Mouse (Mus musculus) brown adipose tissue, adult 24 weeks (tissue): ENCODE results near the gene Agmo. TPM values are rescaled to one million over a fixed set of nuclear protein-coding genes. Genes with fewer than 3 reads are reported as not detected.

Experiments used
- H3K27ac ChIP-seq: fragments of 200-500 bp; replicated peaks from 2 replicates; pipeline ENCODE4 v1.5.1; 2012; ENCODE audit warnings: low read depth, mild to moderate bottlenecking, low read length
- H3K4me1 ChIP-seq: fragments of 200-500 bp; 2 replicates; pipeline ENCODE4 v1.6.1; 2012; ENCODE audit warnings: low read length, mixed read lengths; ENCODE audit not compliant: control insufficient read depth, insufficient read depth, insufficient read length
- H3K4me3 ChIP-seq: fragments of 200-500 bp; 2 replicates; pipeline ENCODE4 v1.5.1; 2012; ENCODE audit warnings: low read depth, mild to moderate bottlenecking, low read length, moderate library complexity; ENCODE audit not compliant: insufficient read depth
- polyA plus RNA-seq: library from polyadenylated mRNA; stranded (reverse); fragments of >200 nt; gene quantifications from 2 replicates; pipeline ENCODE4 v1.2.4, GENCODE M21; 2012; ENCODE audit not compliant: missing spikeins, insufficient read depth, insufficient read length

Gene Agmo
- 62.1 and 64.0 TPM in 2 replicates for polyA plus RNA-seq

GRCm38 (mm10) chr12:37241566-37242021 is at the start of gene Agmo:
Gene Agmo (plus strand): TSS chr12:37241641.
- H3K4me3 ChIP-seq, result peak within 1 kb of the TSS; percentile 81
- H3K27ac ChIP-seq, result peak within 1 kb of the TSS; percentile 91

GRCm38 (mm10) chr12:37231119-37231518 is 10.3 kb upstream of the Agmo start:
- Histone ChIP-seq H3K4me1 (no peaks in the 10 kb centered on the region), H3K4me3 (no peak overlapping the region), H3K27ac (no peak overlapping the region)

More at GRCm38 (mm10) chr12:37241566-37242021, at the start of gene Agmo:
- H3K4me1 ChIP-seq, result no peaks in the 10 kb centered on the region

- peak overlapping the region; percentile 81 for H3K4me3 ChIP-seq
- H3K4me1 ChIP-seq, result no peaks in the 10 kb centered on the region
- peak overlapping the region; percentile 91 for H3K27ac ChIP-seq
Measured at GRCm38 (mm10) chr12:37240975-37241565, 371 bp upstream of the Agmo start.

GRCm38 (mm10) chr12:37242484-37242883 is 1.0 kb downstream of the Agmo start:
- H3K4me3 ChIP-seq, result peak overlapping the region; percentile 43
- peak overlapping the region; percentile 81 for H3K27ac ChIP-seq
- H3K4me1 ChIP-seq, result no peaks in the 10 kb centered on the region

- Histone ChIP-seq H3K4me1 (no peaks in the 10 kb centered on the region), H3K27ac (no peak overlapping the region)
Measured at GRCm38 (mm10) chr12:37244876-37245275, 3.4 kb downstream of the Agmo start.

GRCm38 (mm10) chr12:37251688-37252087 is 10.2 kb downstream of the Agmo start:
- Histone ChIP-seq H3K4me1 (0 out of 2 replicates have a peak, but pooled peaks cover 2% of the 10 kb centered on the region), H3K4me3 (no peak overlapping the region)

More at GRCm38 (mm10) chr12:37244876-37245275, 3.4 kb downstream of the Agmo start:
- no peak overlapping the region for H3K4me3 ChIP-seq

GRCm38 (mm10) chr12:37257099-37257498 is 15.7 kb downstream of the Agmo start:
- Histone ChIP-seq H3K4me1 (0 out of 2 replicates have a peak, but pooled peaks cover 5% of the 10 kb centered on the region), H3K4me3 (no peak overlapping the region), H3K27ac (no peak overlapping the region)

More at GRCm38 (mm10) chr12:37251688-37252087, 10.2 kb downstream of the Agmo start:
- no peak overlapping the region for H3K27ac ChIP-seq

- Histone ChIP-seq H3K4me1 (peaks cover 6% of the 10 kb centered on the region; the same call in 1 of the 2 replicates), H3K4me3 (no peak overlapping the region), H3K27ac (no peak overlapping the region)
Measured at GRCm38 (mm10) chr12:37259771-37260528, 18.5 kb downstream of the Agmo start.

GRCm38 (mm10) chr12:37263685-37264084 is 22.2 kb downstream of the Agmo start:
- no peak overlapping the region for H3K4me3 ChIP-seq
- no peak overlapping the region for H3K27ac ChIP-seq
- H3K4me1 ChIP-seq, result peaks cover 2% of the 10 kb centered on the region; the same call in 1 of the 2 replicates

GRCm38 (mm10) chr12:37268636-37269152 is 27.3 kb downstream of the Agmo start:
- H3K4me1 ChIP-seq, result no peaks in the 10 kb centered on the region
- H3K27ac ChIP-seq, result peak overlapping the region; percentile 56
- H3K4me3 ChIP-seq, result no peak overlapping the region

- Histone ChIP-seq H3K4me1 (no peaks in the 10 kb centered on the region), H3K27ac (no peak overlapping the region), H3K4me3 (no peak overlapping the region)
Measured at GRCm38 (mm10) chr12:37272660-37273059, 31.2 kb downstream of the Agmo start.

GRCm38 (mm10) chr12:37273964-37274657 is 32.7 kb downstream of the Agmo start:
- H3K4me1 ChIP-seq, result no peaks in the 10 kb centered on the region

GRCm38 (mm10) chr12:37274658-37275019 is 33.2 kb downstream of the Agmo start:
- H3K4me1 ChIP-seq, result no peaks in the 10 kb centered on the region
- H3K27ac ChIP-seq, result no peak overlapping the region
- no peak overlapping the region for H3K4me3 ChIP-seq

More at GRCm38 (mm10) chr12:37273964-37274657, 32.7 kb downstream of the Agmo start:
- H3K27ac ChIP-seq, result no peak overlapping the region
- no peak overlapping the region for H3K4me3 ChIP-seq

- Histone ChIP-seq H3K4me3 (no peak overlapping the region), H3K4me1 (no peaks in the 10 kb centered on the region), H3K27ac (no peak overlapping the region)
Measured at GRCm38 (mm10) chr12:37306956-37307466, 65.6 kb downstream of the Agmo start.

- Histone ChIP-seq H3K4me3 (no peak overlapping the region), H3K27ac (no peak overlapping the region), H3K4me1 (no peaks in the 10 kb centered on the region)
Measured at GRCm38 (mm10) chr12:37310786-37311185, 69.3 kb downstream of the Agmo start.
